Mouse (Mus musculus) forebrain, embryonic 12.5 days (tissue): Measurements from ENCODE around the gene Slc26a6. TPM values are rescaled to one million over a fixed set of nuclear protein-coding genes. Genes with fewer than 3 reads are reported as not detected.
A peak's percentile ranks its signal among the peaks of the same experiment; 100 is the strongest.

Source experiments
- ATAC-seq: fragments of 200-750 bp; cut with Nextera tagmentation; 2 replicates; pipeline ENCODE4 v1.8.0; 2017; ENCODE audit warnings: moderate TSS enrichment; ENCODE audit not compliant: low FRiP score
- H3K27ac ChIP-seq: fragments of 300-500 bp; sonication (generic); 2 replicates; pipeline ENCODE4 v1.5.1; 2016; ENCODE audit warnings: mild to moderate bottlenecking
- H3K27me3 ChIP-seq: fragments of 300-500 bp; sonication (generic); 2 replicates; pipeline ENCODE4 v1.6.1; 2016; ENCODE audit warnings: mild to moderate bottlenecking
- H3K36me3 ChIP-seq: fragments of 300-500 bp; sonication (generic); replicated peaks from 2 replicates; pipeline ENCODE4 v1.6.1; 2016; ENCODE audit warnings: mild to moderate bottlenecking
- H3K4me1 ChIP-seq: fragments of 300-500 bp; sonication (generic); 2 replicates; pipeline ENCODE4 v1.6.1; 2016
- H3K4me2 ChIP-seq: fragments of 300-500 bp; sonication (generic); 2 replicates; pipeline ENCODE4 v1.6.1; 2016; ENCODE audit warnings: mild to moderate bottlenecking, moderate library complexity
- H3K4me3 ChIP-seq: fragments of 300-500 bp; sonication (generic); replicated peaks from 2 replicates; pipeline ENCODE4 v1.5.1; 2016; ENCODE audit warnings: mild to moderate bottlenecking
- H3K9ac ChIP-seq: fragments of 300-500 bp; sonication (generic); 2 replicates; pipeline ENCODE4 v1.6.1; 2016; ENCODE audit warnings: mild to moderate bottlenecking
- H3K9me3 ChIP-seq: fragments of 300-500 bp; sonication (generic); 2 replicates; pipeline ENCODE4 v1.6.1; 2016
- WGBS: fragments of 180-500 bp; shearing (Covaris S2); methylation state at CpG from one replicate; pipeline ENCODE4 v1.1.7; 2016; 5-methylcytosine and 5-hydroxymethylcytosine counted together
- microRNA-seq: library from miRNA; unstranded; fragments of <30 nt; microRNA quantifications from one replicate; pipeline ENCODE4, GENCODE M21; 2017
- polyA plus RNA-seq: library from polyadenylated mRNA; unstranded; fragments of >200 nt; fragmentation: Nextera tagmentation; extraction: Ambion mirVana; gene quantifications from 2 replicates; pipeline ENCODE4 v1.2.1, GENCODE M21; 2016

Gene Slc26a6
- polyA plus RNA-seq, 1 experiment from 2014 or later = 13.1 TPM

DNA sequence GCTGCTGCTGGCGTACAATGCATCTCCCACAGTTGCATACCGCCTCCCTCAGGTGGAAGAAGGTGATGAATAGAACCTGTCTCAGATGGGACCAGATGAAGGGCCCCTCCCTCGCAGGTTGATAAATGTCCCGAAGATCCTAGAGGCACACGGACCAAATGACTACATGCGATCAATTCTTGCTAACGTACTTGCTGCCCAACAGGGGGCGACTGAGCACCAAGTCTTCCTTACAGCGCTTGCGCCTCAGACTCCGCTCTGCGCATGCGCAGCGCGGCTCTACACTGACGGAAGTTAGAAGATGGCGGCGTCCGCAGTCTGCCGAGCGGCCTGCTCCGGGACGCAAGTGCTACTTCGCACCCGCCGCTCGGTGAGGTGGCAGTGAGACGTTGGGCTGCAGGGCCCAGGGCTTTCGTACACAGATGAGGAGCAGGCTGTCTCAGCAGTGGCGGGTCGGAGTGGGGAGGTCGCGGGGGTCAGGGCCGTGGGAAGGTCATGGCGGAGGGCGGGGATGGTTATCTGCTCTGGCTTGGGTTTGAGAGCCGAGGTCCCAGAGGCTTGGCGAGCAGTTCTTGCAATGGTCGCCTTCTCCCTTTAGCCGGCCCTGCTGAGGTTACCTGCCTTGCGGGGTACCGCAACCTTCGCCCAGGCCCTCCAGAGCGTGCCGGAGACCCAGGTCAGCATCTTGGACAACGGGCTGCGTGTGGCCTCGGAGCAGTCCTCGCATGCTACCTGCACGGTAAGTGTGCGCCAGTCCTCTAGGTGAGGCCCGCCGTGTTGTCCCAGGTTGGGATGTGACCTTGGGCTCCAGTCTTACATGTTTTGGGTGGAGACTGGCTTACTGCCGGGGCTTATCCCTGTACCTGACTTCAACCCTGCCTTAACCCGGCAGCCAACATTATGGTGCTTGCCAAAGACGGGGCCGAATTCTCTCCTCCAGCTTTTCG, 83.6 kb downstream of the Slc26a6 start, which contains the start of gene Uqcrc1:
TSS of gene Uqcrc1 (plus strand) at position 216 of the 947 bp plus-strand sequence.
- Histone ChIP-seq H3K4me3 (peak within 1 kb of the TSS; percentile 97), H3K27me3 (no peaks in the 10 kb centered on the region), H3K36me3 (peaks cover 34% of the 10 kb centered on the region), H3K9me3 (no peaks in the 10 kb centered on the region), H3K4me2 (peak within 1 kb of the TSS; percentile 89), H3K4me1 (peaks cover 8% of the 10 kb centered on the region), H3K27ac (0 out of 2 replicates have a peak within 1 kb of the TSS, but pooled peaks have one; percentile 25), H3K9ac (peak within 1 kb of the TSS; percentile 92)
- peak; percentile 89 for ATAC-seq
- WGBS = 2% methylated on average over 58 of the region's 58 CpGs

DNA sequence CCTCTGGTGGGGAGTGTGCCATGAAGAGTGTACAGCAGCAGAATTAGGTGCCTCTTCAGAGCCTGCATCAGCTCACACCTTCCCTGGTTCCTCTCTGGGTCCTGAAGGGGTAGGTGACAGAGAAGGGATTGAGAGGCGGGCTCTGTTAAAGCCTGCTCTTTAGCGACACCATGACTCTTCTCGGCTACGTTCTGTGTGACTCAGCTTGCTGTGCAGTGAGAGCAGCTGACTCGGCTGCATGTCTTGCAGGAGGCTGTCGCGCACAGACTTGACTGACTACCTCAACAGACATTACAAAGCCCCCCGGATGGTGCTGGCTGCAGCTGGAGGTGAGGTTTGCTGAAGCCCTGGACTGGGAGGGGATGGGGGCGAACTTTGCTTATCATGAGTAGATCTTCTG, 92.0 kb downstream of the Slc26a6 start:
- no peaks in the 10 kb centered on the region for H3K4me1 ChIP-seq
- no peak for ATAC-seq
- H3K27me3 ChIP-seq = no peaks in the 10 kb centered on the region
- no peak overlapping the region for H3K4me2 ChIP-seq
- no peak overlapping the region for H3K4me3 ChIP-seq
- H3K36me3 ChIP-seq = peaks cover 94% of the 10 kb centered on the region
- H3K9ac ChIP-seq = no peak overlapping the region
- no peak overlapping the region for H3K27ac ChIP-seq
- 84% methylated on average over 9 of the region's 9 CpGs for WGBS
- H3K9me3 ChIP-seq = no peaks in the 10 kb centered on the region

DNA sequence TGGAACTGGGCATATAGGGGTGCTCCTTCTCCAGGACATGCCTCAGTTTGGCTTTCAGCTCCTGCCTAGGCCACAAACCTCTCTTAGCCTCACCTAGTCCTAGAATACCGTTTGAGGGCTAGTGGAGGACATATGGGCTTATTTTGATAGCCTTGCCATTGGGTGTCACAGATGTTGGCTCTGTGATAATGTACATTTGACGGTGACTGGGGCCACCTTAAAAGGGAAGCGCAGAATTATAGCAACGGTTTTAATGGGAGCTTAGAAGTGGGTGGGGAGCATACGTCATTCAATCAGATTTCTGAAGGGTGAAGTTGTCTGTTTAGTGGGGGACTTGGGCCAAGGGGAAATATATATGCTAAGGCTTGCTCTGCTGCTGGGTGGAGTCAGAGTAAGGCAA, 92.5 kb downstream of the Slc26a6 start:
- Histone ChIP-seq H3K27me3 (no peaks in the 10 kb centered on the region), H3K9me3 (no peaks in the 10 kb centered on the region), H3K4me1 (no peaks in the 10 kb centered on the region), H3K4me2 (no peak overlapping the region), H3K27ac (no peak overlapping the region), H3K36me3 (peaks cover 95% of the 10 kb centered on the region), H3K9ac (no peak overlapping the region), H3K4me3 (no peak overlapping the region)
- 91% methylated on average over 5 of the region's 5 CpGs for WGBS
- no peak for ATAC-seq

DNA sequence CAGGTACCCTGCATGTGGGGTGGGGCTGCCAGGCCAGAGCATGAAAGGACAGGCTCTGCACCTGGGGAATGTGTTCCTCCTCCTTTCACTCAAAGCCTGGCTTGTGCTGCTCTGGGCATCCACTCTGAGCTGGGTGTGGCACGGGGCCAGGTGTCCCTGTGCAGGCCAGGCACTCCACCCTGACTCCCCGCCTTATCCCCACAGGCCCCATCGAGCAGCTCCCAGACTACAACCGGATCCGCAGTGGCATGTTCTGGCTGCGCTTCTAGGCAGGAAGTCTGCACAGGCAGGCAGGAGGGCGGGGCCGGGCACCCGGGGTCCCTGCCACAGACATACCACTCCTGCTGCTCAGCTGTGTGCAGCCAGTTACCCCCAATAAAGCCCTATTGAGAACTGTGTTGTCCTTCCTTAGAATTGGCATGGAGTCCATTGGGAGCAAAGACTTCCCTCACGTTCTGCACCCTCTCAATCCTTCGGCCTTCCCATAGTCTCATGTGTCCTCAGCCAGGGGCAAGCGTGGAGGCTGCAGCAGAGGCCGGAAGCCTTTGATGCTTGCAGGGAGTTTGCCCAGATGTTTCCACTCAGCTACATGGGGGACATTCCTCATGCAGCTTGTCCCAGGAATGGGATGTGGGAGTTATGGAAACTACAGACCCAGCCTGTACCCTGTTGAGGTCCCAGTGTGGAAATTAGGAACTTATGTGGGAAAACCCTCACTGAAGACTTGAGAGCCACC, 96.3 kb downstream of the Slc26a6 start:
- Histone ChIP-seq H3K36me3 (peaks cover 65% of the 10 kb centered on the region), H3K27ac (peak overlapping the region; percentile 0; the same call in 1 of the 2 replicates), H3K4me3 (no peak overlapping the region), H3K27me3 (peaks cover 26% of the 10 kb centered on the region), H3K9me3 (no peaks in the 10 kb centered on the region), H3K9ac (no peak overlapping the region), H3K4me1 (no peaks in the 10 kb centered on the region; the same call in 1 of the 2 replicates), H3K4me2 (no peak overlapping the region)
- WGBS = 86% methylated on average over 13 of the region's 13 CpGs
- no peak for ATAC-seq

DNA sequence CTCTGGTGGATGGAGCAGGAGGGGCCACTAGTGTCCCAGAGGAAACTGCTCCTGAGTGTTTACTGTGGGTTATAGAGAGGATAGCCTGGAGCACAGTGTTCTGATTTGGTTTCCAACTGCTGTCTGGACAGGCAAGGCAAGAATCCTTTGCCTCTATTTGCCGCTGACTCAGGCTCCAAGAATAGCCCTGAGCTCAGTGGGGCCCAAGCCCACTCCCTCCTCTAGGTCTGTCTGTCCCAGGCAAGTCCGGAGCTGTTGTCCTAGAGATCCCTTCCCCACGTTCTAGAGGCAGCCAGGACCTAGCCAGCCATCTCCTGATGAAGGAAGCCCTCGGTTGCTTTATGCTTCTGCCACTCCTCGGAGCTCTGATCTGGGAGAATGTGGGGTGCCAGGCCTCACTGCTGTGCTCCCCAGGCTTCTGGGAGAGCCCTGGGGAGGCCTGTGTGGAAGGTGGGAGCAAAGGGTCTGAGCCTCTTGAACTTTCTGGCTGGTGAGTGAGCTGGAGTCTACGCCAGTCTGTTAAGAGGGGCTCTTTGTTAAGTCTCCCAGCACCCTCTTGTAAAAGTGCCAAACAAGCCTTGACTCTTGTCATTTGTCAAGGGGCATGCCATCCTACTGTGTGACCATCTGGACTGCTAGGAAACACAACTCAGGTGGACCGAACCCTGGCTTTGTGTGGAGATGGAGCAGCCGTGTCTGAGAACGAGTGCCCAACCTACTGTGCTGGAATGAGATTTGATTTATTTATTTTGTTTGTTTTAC, 97.1 kb downstream of the Slc26a6 start:
- Histone ChIP-seq H3K9ac (no peak overlapping the region), H3K9me3 (no peaks in the 10 kb centered on the region), H3K4me3 (no peak overlapping the region), H3K27ac (peak overlapping the region; percentile 46; the same call in 1 of the 2 replicates), H3K36me3 (peaks cover 57% of the 10 kb centered on the region), H3K4me1 (no peaks in the 10 kb centered on the region; the same call in 1 of the 2 replicates), H3K27me3 (peaks cover 32% of the 10 kb centered on the region), H3K4me2 (no peak overlapping the region)
- no peak for ATAC-seq
- WGBS = 88% methylated on average over 9 of the region's 9 CpGs

DNA sequence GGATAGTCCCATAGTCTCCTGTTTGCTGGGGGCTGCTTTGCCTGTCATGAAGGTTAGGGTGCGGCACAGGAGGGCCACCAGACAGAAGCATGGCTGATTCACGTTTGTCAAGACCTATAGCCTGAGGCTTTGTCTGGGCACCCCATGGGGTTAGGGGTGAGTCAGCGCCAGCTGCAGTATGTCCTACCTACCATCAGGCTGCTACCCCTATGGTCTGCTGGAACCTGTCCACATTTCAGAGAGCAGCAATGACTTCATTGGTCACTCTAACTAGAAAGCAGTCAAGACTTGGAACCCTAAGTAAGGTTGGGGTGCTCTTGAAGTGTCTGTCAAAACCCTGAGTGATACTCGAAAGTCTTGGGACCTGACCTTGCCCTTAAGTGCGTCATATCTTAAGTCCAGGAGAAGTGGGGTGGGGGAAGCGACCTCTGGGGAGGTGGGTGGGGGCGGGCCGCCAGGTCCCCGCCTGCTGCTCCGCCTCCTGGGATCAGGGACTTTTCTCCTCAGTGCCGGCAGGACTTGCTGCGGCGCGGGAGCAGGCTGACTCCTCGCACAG, 100.1 kb downstream of the Slc26a6 start, which contains the start of gene Col7a1:
TSS of gene Col7a1 (plus strand) at position 506 of the 556 bp plus-strand sequence.
- Histone ChIP-seq H3K27ac (no peak within 1 kb of the TSS), H3K4me3 (no peak within 1 kb of the TSS), H3K27me3 (peaks cover 32% of the 10 kb centered on the region), H3K9me3 (no peaks in the 10 kb centered on the region), H3K4me2 (peak within 1 kb of the TSS; percentile 21), H3K36me3 (peaks cover 27% of the 10 kb centered on the region), H3K9ac (no peak within 1 kb of the TSS), H3K4me1 (no peaks in the 10 kb centered on the region; the same call in 1 of the 2 replicates)
- WGBS = 10% methylated on average over 15 of the region's 15 CpGs
- ATAC-seq = no peak

DNA sequence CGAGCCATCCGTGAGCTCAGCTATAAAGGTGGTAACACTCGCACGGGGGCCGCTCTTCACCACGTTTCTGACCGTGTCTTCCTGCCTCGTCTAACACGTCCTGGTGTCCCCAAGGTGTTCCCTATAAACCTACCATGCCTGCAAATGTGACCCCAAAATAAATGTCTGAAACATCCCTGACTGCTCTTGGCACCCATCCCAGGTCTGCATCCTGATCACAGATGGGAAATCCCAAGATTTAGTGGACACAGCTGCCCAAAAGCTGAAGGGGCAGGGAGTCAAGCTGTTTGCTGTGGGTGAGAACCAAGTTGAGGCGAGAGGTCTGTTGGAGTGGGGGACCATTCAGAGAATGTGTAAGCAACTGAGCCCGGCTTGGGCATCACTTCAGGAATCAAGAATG, 102.2 kb downstream of the Slc26a6 start:
- WGBS = 88% methylated on average over 11 of the region's 11 CpGs
- H3K4me3 ChIP-seq = no peak overlapping the region
- ATAC-seq = no peak
- H3K27me3 ChIP-seq = peaks cover 32% of the 10 kb centered on the region
- peaks cover 6% of the 10 kb centered on the region for H3K36me3 ChIP-seq
- no peaks in the 10 kb centered on the region; the same call in 1 of the 2 replicates for H3K4me1 ChIP-seq
- H3K27ac ChIP-seq = no peak overlapping the region
- H3K9ac ChIP-seq = no peak overlapping the region
- no peak overlapping the region for H3K4me2 ChIP-seq
- no peaks in the 10 kb centered on the region for H3K9me3 ChIP-seq

DNA sequence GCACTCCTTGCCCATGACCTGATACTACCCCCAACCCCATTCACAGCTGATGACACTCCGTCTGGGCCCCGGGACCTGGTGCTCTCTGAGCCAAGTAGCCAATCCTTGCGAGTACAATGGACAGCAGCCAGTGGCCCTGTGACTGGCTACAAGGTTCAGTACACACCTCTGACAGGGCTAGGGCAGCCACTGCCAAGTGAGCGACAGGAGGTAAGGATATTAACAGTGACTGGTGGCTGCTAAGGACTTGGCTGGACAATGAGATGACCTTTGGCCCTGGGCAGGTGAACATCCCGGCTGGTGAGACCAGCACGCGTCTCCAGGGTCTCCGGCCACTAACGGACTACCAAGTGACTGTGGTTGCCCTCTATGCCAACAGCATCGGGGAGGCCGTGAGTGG, 102.8 kb downstream of the Slc26a6 start:
- H3K36me3 ChIP-seq = 0 out of 2 replicates have a peak, but pooled peaks cover 3% of the 10 kb centered on the region
- no peaks in the 10 kb centered on the region for H3K9me3 ChIP-seq
- H3K27ac ChIP-seq = no peak overlapping the region
- no peaks in the 10 kb centered on the region; the same call in 1 of the 2 replicates for H3K4me1 ChIP-seq
- ATAC-seq = no peak
- 92% methylated on average over 11 of the region's 11 CpGs for WGBS
- H3K27me3 ChIP-seq = peaks cover 32% of the 10 kb centered on the region
- H3K4me3 ChIP-seq = no peak overlapping the region
- no peak overlapping the region for H3K4me2 ChIP-seq
- H3K9ac ChIP-seq = no peak overlapping the region

Small RNA genes lying within 50 kb of the gene (microRNA-seq; reads per million reads assigned to microRNA genes)
- not detected for gene Gm23156

Other genes starting within 250 kb of the Slc26a6 start
- 56.4 and 57.9 TPM in 2 replicates for gene Arih2, start 203.9 kb upstream of the Slc26a6 start, polyA plus RNA-seq
- gene Slc25a20, start 191.2 kb upstream of the Slc26a6 start, polyA plus RNA-seq = 35.4 and 37.0 TPM in 2 replicates
- 55.8 and 56.9 TPM in 2 replicates for gene Prkar2a, start 164.0 kb upstream of the Slc26a6 start, polyA plus RNA-seq
- gene Ip6k2, start 69.5 kb upstream of the Slc26a6 start, polyA plus RNA-seq = 124 and 140 TPM in 2 replicates
- 14.3 and 17.3 TPM in 2 replicates for gene Nckipsd, start 44.9 kb upstream of the Slc26a6 start, polyA plus RNA-seq
- gene Celsr3, start 27.0 kb upstream of the Slc26a6 start, polyA plus RNA-seq = 13.0 and 14.2 TPM in 2 replicates
- not detected in 2 replicates for gene Tmem89, start 61.3 kb downstream of the Slc26a6 start, polyA plus RNA-seq
- 353 and 359 TPM in 2 replicates for gene Uqcrc1, start 83.3 kb downstream of the Slc26a6 start, polyA plus RNA-seq
- gene Col7a1, start 100.3 kb downstream of the Slc26a6 start, polyA plus RNA-seq = 2.2 and 3.2 TPM in 2 replicates
- not detected in 2 replicates for gene Ucn2, start 132.7 kb downstream of the Slc26a6 start, polyA plus RNA-seq
- gene Pfkfb4, start 138.5 kb downstream of the Slc26a6 start, polyA plus RNA-seq = 16.5 and 18.4 TPM in 2 replicates
- gene Shisa5, start 185.3 kb downstream of the Slc26a6 start, polyA plus RNA-seq = 35.6 and 37.3 TPM in 2 replicates
- 8.4 and 8.9 TPM in 2 replicates for gene Trex1, start 206.5 kb downstream of the Slc26a6 start, polyA plus RNA-seq
- 32.4 and 32.5 TPM in 2 replicates for gene Atrip, start 220.8 kb downstream of the Slc26a6 start, polyA plus RNA-seq
- 13.9 and 14.9 TPM in 2 replicates for gene Ccdc51, start 229.2 kb downstream of the Slc26a6 start, polyA plus RNA-seq
- gene Tma7, start 229.3 kb downstream of the Slc26a6 start, polyA plus RNA-seq = 734 and 744 TPM in 2 replicates
- 39.9 and 44.4 TPM in 2 replicates for gene Plxnb1, start 242.1 kb downstream of the Slc26a6 start, polyA plus RNA-seq